Mouse (Mus musculus): Measurements from ENCODE around the gene Rho. TPM values are rescaled to one million over a fixed set of nuclear protein-coding genes. Genes with fewer than 3 reads are reported as not detected.

The Rho gene
- polyA plus RNA-seq, 1 experiment from 2014 or later: 0.25 TPM

GRCm38 (mm10) chr6:115938011-115938410 is 6.5 kb downstream of the Rho start:
- no peak overlapping the region for H3K4me2 ChIP-seq (replicated peaks; ENCODE audit: low read depth, low read length)
- 88% methylated on average over 2 of the region's 2 CpGs for WGBS
- ATAC-seq (ENCODE audit: insufficient number of reproducible peaks, insufficient read depth, low FRiP score, low read depth): no peak

GRCm38 (mm10) chr6:115938798-115939197 is 7.2 kb downstream of the Rho start:
- no peaks in the 10 kb centered on the region for H3K9me3 ChIP-seq (ENCODE audit: control insufficient read depth, low read depth, low read length)

More at GRCm38 (mm10) chr6:115938011-115938410, 6.5 kb downstream of the Rho start:
- Histone ChIP-seq H3K27ac (ENCODE audit: low read length) (no peak overlapping the region), H3K4me3 (ENCODE audit: low read depth, low read length) (no peak overlapping the region), H3K4me1 (ENCODE audit: control insufficient read depth, insufficient read depth, low read length) (peaks cover 11% of the 10 kb centered on the region; the same call in 1 of the 2 replicates), H3K27me3 (ENCODE audit: control insufficient read depth, insufficient read depth, low read length) (no peaks in the 10 kb centered on the region), H3K36me3 (ENCODE audit: control insufficient read depth, insufficient read depth, low read length) (no peaks in the 10 kb centered on the region), H3K9me3 (ENCODE audit: control insufficient read depth, low read depth, low read length) (no peaks in the 10 kb centered on the region), H3K9ac (replicated peaks; ENCODE audit: low read depth, low read length) (no peak overlapping the region)

GRCm38 (mm10) chr6:115940603-115941002 is 9.1 kb downstream of the Rho start:
- no peak overlapping the region for H3K4me3 ChIP-seq (ENCODE audit: low read depth, low read length)
- no peaks in the 10 kb centered on the region for H3K36me3 ChIP-seq (ENCODE audit: control insufficient read depth, insufficient read depth, low read length)
- H3K4me2 ChIP-seq (replicated peaks; ENCODE audit: low read depth, low read length): no peak overlapping the region
- peaks cover 11% of the 10 kb centered on the region; the same call in 1 of the 2 replicates for H3K4me1 ChIP-seq (ENCODE audit: control insufficient read depth, insufficient read depth, low read length)
- no peaks in the 10 kb centered on the region for H3K27me3 ChIP-seq (ENCODE audit: control insufficient read depth, insufficient read depth, low read length)
- no peak overlapping the region for H3K27ac ChIP-seq (ENCODE audit: low read length)
- WGBS: 50% methylated on average over 1 of the region's 1 CpGs
- H3K9me3 ChIP-seq (ENCODE audit: control insufficient read depth, low read depth, low read length): no peaks in the 10 kb centered on the region
- no peak for ATAC-seq (ENCODE audit: insufficient number of reproducible peaks, insufficient read depth, low FRiP score, low read depth)
- H3K9ac ChIP-seq (replicated peaks; ENCODE audit: low read depth, low read length): no peak overlapping the region

More at GRCm38 (mm10) chr6:115938798-115939197, 7.2 kb downstream of the Rho start:
- H3K36me3 ChIP-seq (ENCODE audit: control insufficient read depth, insufficient read depth, low read length): no peaks in the 10 kb centered on the region
- H3K4me1 ChIP-seq (ENCODE audit: control insufficient read depth, insufficient read depth, low read length): peaks cover 11% of the 10 kb centered on the region; the same call in 1 of the 2 replicates
- 48% methylated on average over 1 of the region's 1 CpGs for WGBS
- H3K27ac ChIP-seq (ENCODE audit: low read length): no peak overlapping the region
- H3K4me2 ChIP-seq (replicated peaks; ENCODE audit: low read depth, low read length): no peak overlapping the region
- no peak for ATAC-seq (ENCODE audit: insufficient number of reproducible peaks, insufficient read depth, low FRiP score, low read depth)
- no peak overlapping the region for H3K4me3 ChIP-seq (ENCODE audit: low read depth, low read length)
- H3K27me3 ChIP-seq (ENCODE audit: control insufficient read depth, insufficient read depth, low read length): no peaks in the 10 kb centered on the region
- no peak overlapping the region for H3K9ac ChIP-seq (replicated peaks; ENCODE audit: low read depth, low read length)

GRCm38 (mm10) chr6:115941128-115941527 is 9.6 kb downstream of the Rho start:
- no peak overlapping the region for H3K4me2 ChIP-seq (replicated peaks; ENCODE audit: low read depth, low read length)
- no peaks in the 10 kb centered on the region for H3K27me3 ChIP-seq (ENCODE audit: control insufficient read depth, insufficient read depth, low read length)
- peaks cover 11% of the 10 kb centered on the region; the same call in 1 of the 2 replicates for H3K4me1 ChIP-seq (ENCODE audit: control insufficient read depth, insufficient read depth, low read length)
- no peak for ATAC-seq (ENCODE audit: insufficient number of reproducible peaks, insufficient read depth, low FRiP score, low read depth)
- no peaks in the 10 kb centered on the region for H3K36me3 ChIP-seq (ENCODE audit: control insufficient read depth, insufficient read depth, low read length)
- H3K4me3 ChIP-seq (ENCODE audit: low read depth, low read length): no peak overlapping the region
- no peak overlapping the region for H3K27ac ChIP-seq (ENCODE audit: low read length)
- no peaks in the 10 kb centered on the region for H3K9me3 ChIP-seq (ENCODE audit: control insufficient read depth, low read depth, low read length)
- H3K9ac ChIP-seq (replicated peaks; ENCODE audit: low read depth, low read length): no peak overlapping the region
- WGBS: 8% methylated on average over 7 of the region's 12 CpGs

- Histone ChIP-seq H3K9me3 (ENCODE audit: control insufficient read depth, low read depth, low read length) (no peaks in the 10 kb centered on the region), H3K4me3 (ENCODE audit: low read depth, low read length) (no peak overlapping the region), H3K27me3 (ENCODE audit: control insufficient read depth, insufficient read depth, low read length) (no peaks in the 10 kb centered on the region), H3K36me3 (ENCODE audit: control insufficient read depth, insufficient read depth, low read length) (no peaks in the 10 kb centered on the region), H3K27ac (ENCODE audit: low read length) (no peak overlapping the region), H3K4me2 (replicated peaks; ENCODE audit: low read depth, low read length) (no peak overlapping the region), H3K9ac (replicated peaks; ENCODE audit: low read depth, low read length) (no peak overlapping the region), H3K4me1 (ENCODE audit: control insufficient read depth, insufficient read depth, low read length) (peaks cover 11% of the 10 kb centered on the region; the same call in 1 of the 2 replicates)
- ATAC-seq (ENCODE audit: insufficient number of reproducible peaks, insufficient read depth, low FRiP score, low read depth): no peak
- 64% methylated on average over 9 of the region's 9 CpGs for WGBS
Observed at GRCm38 (mm10) chr6:115943498-115944427, 12.2 kb downstream of the Rho start.

- H3K9ac ChIP-seq (replicated peaks; ENCODE audit: low read depth, low read length): no peak within 1 kb of the TSS
- 82% methylated on average over 5 of the region's 5 CpGs for WGBS
- ATAC-seq (ENCODE audit: insufficient number of reproducible peaks, insufficient read depth, low FRiP score, low read depth): no peak
Observed at GRCm38 (mm10) chr6:115944638-115945037, 13.1 kb downstream of the Rho start, which contains the start of gene H1foo. Gene H1foo (plus strand): TSS chr6:115944938.

GRCm38 (mm10) chr6:115945633-115946032 is 14.1 kb downstream of the Rho start:
- Histone ChIP-seq H3K27me3 (ENCODE audit: control insufficient read depth, insufficient read depth, low read length) (no peaks in the 10 kb centered on the region), H3K9ac (replicated peaks; ENCODE audit: low read depth, low read length) (no peak overlapping the region), H3K36me3 (ENCODE audit: control insufficient read depth, insufficient read depth, low read length) (no peaks in the 10 kb centered on the region), H3K4me2 (replicated peaks; ENCODE audit: low read depth, low read length) (no peak overlapping the region), H3K27ac (ENCODE audit: low read length) (no peak overlapping the region), H3K9me3 (ENCODE audit: control insufficient read depth, low read depth, low read length) (no peaks in the 10 kb centered on the region), H3K4me1 (ENCODE audit: control insufficient read depth, insufficient read depth, low read length) (peaks cover 11% of the 10 kb centered on the region; the same call in 1 of the 2 replicates), H3K4me3 (ENCODE audit: low read depth, low read length) (no peak overlapping the region)
- WGBS: 83% methylated on average over 8 of the region's 8 CpGs
- ATAC-seq (ENCODE audit: insufficient number of reproducible peaks, insufficient read depth, low FRiP score, low read depth): no peak

More at GRCm38 (mm10) chr6:115944638-115945037, 13.1 kb downstream of the Rho start, which contains the start of gene H1foo:
- Histone ChIP-seq H3K27me3 (ENCODE audit: control insufficient read depth, insufficient read depth, low read length) (no peaks in the 10 kb centered on the region), H3K4me3 (ENCODE audit: low read depth, low read length) (no peak within 1 kb of the TSS), H3K9me3 (ENCODE audit: control insufficient read depth, low read depth, low read length) (no peaks in the 10 kb centered on the region), H3K36me3 (ENCODE audit: control insufficient read depth, insufficient read depth, low read length) (no peaks in the 10 kb centered on the region), H3K4me1 (ENCODE audit: control insufficient read depth, insufficient read depth, low read length) (peaks cover 11% of the 10 kb centered on the region; the same call in 1 of the 2 replicates), H3K27ac (ENCODE audit: low read length) (no peak within 1 kb of the TSS), H3K4me2 (replicated peaks; ENCODE audit: low read depth, low read length) (no peak within 1 kb of the TSS)

GRCm38 (mm10) chr6:115946389-115946788 is 14.8 kb downstream of the Rho start:
- no peaks in the 10 kb centered on the region; the same call in 1 of the 2 replicates for H3K9me3 ChIP-seq (ENCODE audit: control insufficient read depth, low read depth, low read length)
- no peak overlapping the region for H3K27ac ChIP-seq (ENCODE audit: low read length)
- 51% methylated on average over 6 of the region's 6 CpGs for WGBS
- H3K4me3 ChIP-seq (ENCODE audit: low read depth, low read length): no peak overlapping the region
- H3K4me2 ChIP-seq (replicated peaks; ENCODE audit: low read depth, low read length): no peak overlapping the region
- ATAC-seq (ENCODE audit: insufficient number of reproducible peaks, insufficient read depth, low FRiP score, low read depth): no peak
- H3K9ac ChIP-seq (replicated peaks; ENCODE audit: low read depth, low read length): no peak overlapping the region
- peaks cover 5% of the 10 kb centered on the region; the same call in 1 of the 2 replicates for H3K4me1 ChIP-seq (ENCODE audit: control insufficient read depth, insufficient read depth, low read length)
- H3K27me3 ChIP-seq (ENCODE audit: control insufficient read depth, insufficient read depth, low read length): no peaks in the 10 kb centered on the region
- no peaks in the 10 kb centered on the region for H3K36me3 ChIP-seq (ENCODE audit: control insufficient read depth, insufficient read depth, low read length)
